Comparison of ENCODE assay signal across 9 mouse cellular contexts in genomic region chr15:98517380-98518355, GRCm38 (mm10). TPM values are rescaled to one million over a fixed set of nuclear protein-coding genes. Genes with fewer than 3 reads are reported as not detected.
DNase-seq lines count a peak whose midpoint lies in the region; ATAC-seq and TF ChIP-seq lines count a peak whose summit lies in the region.
"Had no signal": no experiment of that assay in that cellular context is flagged by ENCODE, and none has a peak within 500 bp of the region (broad histone marks: within the 10 kb centered on the region; RNA-seq: fewer than 3 reads in every experiment).

No protein-coding gene starts in this region.

- intact Hi-C loops in gastrocnemius, adult 2 months (cut with DNase I) = no loop called here

- 72% methylated on average over 16 of the region's 16 CpGs for WGBS in heart, embryonic 11.5 days (ENCODE audit: insufficient replicate concordance)
- 62% methylated on average over 16 of the region's 16 CpGs for WGBS in lung, adult 2 months

- peak; percentile 91 to 99 for TF ChIP-seq CTCF in CH12.LX (conservative IDR thresholded peaks at IDR 0.05 in 1 of 2, IDR thresholded peaks at IDR 0.05 in 1 of 2; ENCODE audit: low read depth in 2 of 2, low read length in 2 of 2)
- TF ChIP-seq CTCF in gastrocnemius, adult 2 months (IDR thresholded peaks at IDR 0.05) = peak; percentile 99; the same call in 1 of the 2 replicates
- peak; percentile 92 for TF ChIP-seq CTCF in lung, adult 2 months (IDR thresholded peaks at IDR 0.05; ENCODE audit: insufficient read depth, low read length)

- TF ChIP-seq RAD21 in CH12.LX (IDR thresholded peaks at IDR 0.05; ENCODE audit: low read depth, low read length) = peak; percentile 54

- no peak overlapping the region for H3K9ac ChIP-seq in heart, embryonic 11.5 days (ENCODE audit: low read depth, low read length)
- no peak overlapping the region for H3K9ac ChIP-seq in CH12.LX (ENCODE audit: insufficient read depth, low read depth)

- no peak overlapping the region for H3K4me3 ChIP-seq in heart, embryonic 11.5 days (ENCODE audit: low read depth, low read length)
- H3K4me3 ChIP-seq in CH12.LX (replicated peaks in 1 of 3; ENCODE audit: low read depth in 2 of 3, low read length in 2 of 3, poor library complexity in 1 of 3) = no peak overlapping the region
- H3K4me3 ChIP-seq in gastrocnemius, adult 2 months = no peak overlapping the region
- H3K4me3 ChIP-seq in lung, adult 2 months (replicated peaks; ENCODE audit: extremely low read depth, low read depth, low read length) = no peak overlapping the region

- H3K4me2 ChIP-seq in heart, embryonic 11.5 days = no peak overlapping the region
- H3K4me2 ChIP-seq in CH12.LX (ENCODE audit: insufficient read depth, low read depth, poor library complexity, severe bottlenecking) = no peak overlapping the region

- peak; percentile 90 for DNase-seq in heart, adult 11 months
- DNase-seq in CH12.LX (ENCODE audit: extremely low read depth) = peak; percentile 71
- DNase-seq in c-Kit-positive CD71-positive TER-119-negative erythroid progenitor cells, embryonic 14.5 days (ENCODE audit: low read depth) = peak; percentile 58
- DNase-seq in gastrocnemius, adult 2 months = peak; percentile 69
- DNase-seq in kidney, adult 9 months = peak; percentile 70
- peak; percentile 63 for DNase-seq in lung, adult 2 months
- DNase-seq in right cerebral cortex, postnatal 25 days = peak; percentile 30

- peaks cover 10% of the 10 kb centered on the region for H3K79me2 ChIP-seq in CH12.LX (replicated peaks; ENCODE audit: control insufficient read depth, extremely low read depth, insufficient read depth, poor library complexity, severe bottlenecking)

- peaks cover 23% of the 10 kb centered on the region for H3K36me3 ChIP-seq in heart, embryonic 11.5 days (ENCODE audit: control insufficient read depth, insufficient read depth, low read length)
- peaks cover 40 to 51% of the 10 kb centered on the region in 2 experiments for H3K36me3 ChIP-seq in CH12.LX (replicated peaks in 1 of 2; ENCODE audit: control insufficient read depth in 1 of 2, insufficient read depth in 1 of 2, low read length in 1 of 2)

- ATAC-seq in heart, embryonic 11.5 days (replicated peaks; ENCODE audit: insufficient number of reproducible peaks, low FRiP score, low TSS enrichment) = no peak

- TF ChIP-seq POLR2A in CH12.LX (IDR thresholded peaks at IDR 0.05; ENCODE audit: low read depth, low read length) = no peak; the same call in 1 of the 2 replicates
- no peak for TF ChIP-seq POLR2A in lung, adult 2 months (IDR thresholded peaks at IDR 0.05; ENCODE audit: borderline replicate concordance, extremely low read depth, low read depth, low read length)

- peaks cover 7% of the 10 kb centered on the region for H3K4me1 ChIP-seq in heart, embryonic 11.5 days (ENCODE audit: control insufficient read depth, insufficient read depth, low read length)
- H3K4me1 ChIP-seq in CH12.LX (ENCODE audit: control insufficient read depth in 1 of 2, insufficient read depth in 2 of 2) = peaks cover 4 to 36% of the 10 kb centered on the region in 2 experiments; a peak in 2 of 4 replicates
- H3K4me1 ChIP-seq in lung, adult 2 months (ENCODE audit: control insufficient read depth, insufficient read depth, low read length) = peaks cover 6% of the 10 kb centered on the region; the same call in 1 of the 2 replicates

- H3K9me3 ChIP-seq in heart, embryonic 11.5 days (replicated peaks; ENCODE audit: control insufficient read depth, low read length) = no peaks in the 10 kb centered on the region
- peaks cover 5% of the 10 kb centered on the region for H3K9me3 ChIP-seq in CH12.LX (replicated peaks; ENCODE audit: low read length)

- no peaks in the 10 kb centered on the region for H3K27me3 ChIP-seq in heart, embryonic 11.5 days (ENCODE audit: control insufficient read depth, insufficient read depth, low read length)
- H3K27me3 ChIP-seq in CH12.LX (replicated peaks) = no peaks in the 10 kb centered on the region

- dilution Hi-C loops in CH12.LX (cut with MboI; ENCODE audit: extremely low pct_ligation_motif_present, extremely low pct_unique_long_range_greater_than_20kb, low sequenced_read_pairs) = no loop called here

- in situ Hi-C loops in CH12.LX (cut with MboI; ENCODE audit: low pct_ligation_motif_present, low pct_unique_long_range_greater_than_20kb, low sequenced_read_pairs) = no loop called here

- no peak for TF ChIP-seq EP300 in CH12.LX (IDR thresholded peaks at IDR 0.05; ENCODE audit: low read length)

- no peak overlapping the region for H3K27ac ChIP-seq in heart, embryonic 11.5 days (ENCODE audit: low read depth, low read length)
- 0 out of 2 replicates have a peak overlapping the region, but pooled peaks have one; percentile 17 for H3K27ac ChIP-seq in CH12.LX (ENCODE audit: insufficient read depth, low read depth)
- H3K27ac ChIP-seq in gastrocnemius, adult 2 months = no peak overlapping the region; the same call in 1 of the 2 replicates

TF ChIP-seq in CH12.LX, 34 proteins besides CTCF, POLR2A, EP300 and RAD21:
- peak; percentile 75 for TF ChIP-seq SMC3 (IDR thresholded peaks at IDR 0.05; ENCODE audit: low read depth, low read length)
- TF ChIP-seq BHLHE40 (IDR thresholded peaks at IDR 0.05; ENCODE audit: low read depth, low read length) = peak; percentile 59
- TF ChIP-seq IRF4 (IDR thresholded peaks at IDR 0.05; ENCODE audit: low read depth, low read length) = no peak
- TF ChIP-seq MEF2A (IDR thresholded peaks at IDR 0.05; ENCODE audit: borderline replicate concordance, low read depth, low read length) = no peak
- TF ChIP-seq UBTF (IDR thresholded peaks at IDR 0.05; ENCODE audit: low read depth, low read length) = no peak
- TF ChIP-seq ZMIZ1 (IDR thresholded peaks at IDR 0.05; ENCODE audit: low read depth, low read length) = no peak
- no peak for TF ChIP-seq ELF1 (IDR thresholded peaks at IDR 0.05; ENCODE audit: low read depth, low read length)
- TF ChIP-seq GABPA (IDR thresholded peaks at IDR 0.05; ENCODE audit: insufficient replicate concordance, low read depth, low read length) = no peak
- TF ChIP-seq MYC (IDR thresholded peaks at IDR 0.05; ENCODE audit: low read depth, low read length) = 0 out of 2 replicates have a peak, but pooled peaks have one; percentile 55
- TF ChIP-seq MAX (IDR thresholded peaks at IDR 0.05; ENCODE audit: low read length) = 0 out of 2 replicates have a peak, but pooled peaks have one; percentile 21

RNA-seq across cellular contexts. Expression of gene Kansl2, which starts 16.4 kb away (rescaled TPM):
- 75.9 and 77.5 TPM in 2 replicates for polyA plus RNA-seq in heart, embryonic 11.5 days (2014; fragmentation: Nextera tagmentation; extraction: Ambion mirVana)
- total RNA-seq in CH12.LX (2012; rRNA removed) = 59.6 and 84.7 TPM in 2 replicates
- 101 and 103 TPM in 2 replicates for total RNA-seq in CH12.LX (2014; rRNA removed)
- 111 and 125 TPM in 2 replicates for polyA plus RNA-seq in CH12.LX (2012; ENCODE audit: insufficient read length, low read depth)
- total RNA-seq in gastrocnemius, adult 2 months (2021) = 10 to 100 TPM; 64.7 to 66.3 TPM
- polyA plus RNA-seq in lung, adult 2 months (2012; rRNA removed) = 26.7 and 32.1 TPM in 2 replicates

RNA-seq across cellular contexts. Expression of gene Olfr279, which starts 25.5 kb away (rescaled TPM):
- polyA plus RNA-seq in heart, embryonic 11.5 days (2014; fragmentation: Nextera tagmentation; extraction: Ambion mirVana) = not detected in 2 replicates
- not detected in 2 replicates for total RNA-seq in CH12.LX (2012; rRNA removed)
- total RNA-seq in CH12.LX (2014; rRNA removed) = not detected in 2 replicates
- polyA plus RNA-seq in CH12.LX (2012; ENCODE audit: insufficient read length, low read depth) = 0.07 TPM in 1 of 2 replicates, not detected in the other
- total RNA-seq in gastrocnemius, adult 2 months (2021) = not detected
- 0.12 and 0.13 TPM in 2 replicates for polyA plus RNA-seq in lung, adult 2 months (2012; rRNA removed)
- total RNA-seq: layer of hippocampus, adult 8-10 months had no signal

RNA-seq across cellular contexts. Expression of gene Lalba, which starts 35.1 kb away (rescaled TPM):
- polyA plus RNA-seq in heart, embryonic 11.5 days (2014; fragmentation: Nextera tagmentation; extraction: Ambion mirVana) = not detected in 2 replicates
- total RNA-seq in CH12.LX (2012; rRNA removed) (not detected in 2 replicates), CH12.LX (2014; rRNA removed) (not detected in 2 replicates)
- not detected in 2 replicates for polyA plus RNA-seq in CH12.LX (2012; ENCODE audit: insufficient read length, low read depth)
- total RNA-seq in gastrocnemius, adult 2 months (2021) = not detected
- 0.39 TPM in 1 of 2 replicates, not detected in the other for polyA plus RNA-seq in lung, adult 2 months (2012; rRNA removed)
- total RNA-seq: layer of hippocampus, adult 8-10 months had no signal

RNA-seq across cellular contexts. Expression of gene OR5BS1P, which starts 48.0 kb away (rescaled TPM):
- polyA plus RNA-seq in heart, embryonic 11.5 days (2014; fragmentation: Nextera tagmentation; extraction: Ambion mirVana) = not detected in 2 replicates
- total RNA-seq in CH12.LX (2012; rRNA removed) (not detected in 2 replicates), CH12.LX (2014; rRNA removed) (not detected in 2 replicates)
- not detected in 2 replicates for polyA plus RNA-seq in CH12.LX (2012; ENCODE audit: insufficient read length, low read depth)
- not detected for total RNA-seq in gastrocnemius, adult 2 months (2021)
- 0.03 and 0.05 TPM in 2 replicates for polyA plus RNA-seq in lung, adult 2 months (2012; rRNA removed)
- total RNA-seq: layer of hippocampus, adult 8-10 months had no signal

RNA-seq across cellular contexts. Expression of gene Ccnt1, which starts 53.1 kb away (rescaled TPM):
- 38.1 and 42.3 TPM in 2 replicates for polyA plus RNA-seq in heart, embryonic 11.5 days (2014; fragmentation: Nextera tagmentation; extraction: Ambion mirVana)
- total RNA-seq in CH12.LX (2012; rRNA removed) = 36.8 and 42.1 TPM in 2 replicates
- 38.1 and 41.3 TPM in 2 replicates for total RNA-seq in CH12.LX (2014; rRNA removed)
- polyA plus RNA-seq in CH12.LX (2012; ENCODE audit: insufficient read length, low read depth) = 62.1 and 73.3 TPM in 2 replicates
- total RNA-seq in gastrocnemius, adult 2 months (2021) = 10 to 100 TPM; 20.4 to 20.5 TPM
- 10.4 and 13.0 TPM in 2 replicates for polyA plus RNA-seq in lung, adult 2 months (2012; rRNA removed)

Comparison
In these comparisons a context has a peak if more than half of its experiments do, and no peak if none do; other contexts are left out.
1. DNase-seq: peak in every context shown above with its lines; median percentile 90 in heart, adult 11 months; 71 in CH12.LX; 70 in kidney, adult 9 months; 69 in gastrocnemius, adult 2 months; 63 in lung, adult 2 months; 58 in c-Kit-positive CD71-positive TER-119-negative erythroid progenitor cells, embryonic 14.5 days; 30 in right cerebral cortex, postnatal 25 days.